Comparison of ENCODE assay signal across 9 mouse cellular contexts in the genomic region with DNA sequence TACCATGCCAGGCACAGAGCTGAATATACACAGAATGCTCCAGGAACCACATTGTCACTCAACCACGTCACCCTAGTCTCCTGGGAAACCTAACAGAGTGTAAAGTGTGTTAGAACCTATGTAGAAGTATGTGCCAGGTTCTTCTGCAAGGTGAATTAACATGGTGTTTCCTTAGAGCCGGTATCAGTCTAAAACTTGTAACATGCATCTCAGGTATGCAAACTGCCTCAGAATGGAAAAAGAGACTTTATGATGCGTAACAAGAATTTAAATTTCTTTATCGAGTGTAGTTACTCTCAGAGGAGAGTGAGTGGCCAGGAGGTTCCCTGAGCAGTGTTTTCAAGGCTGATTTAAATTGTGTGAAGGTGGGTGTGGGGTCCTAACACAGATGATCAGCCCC.
DNase-seq lines count a peak whose midpoint lies in the region; ATAC-seq and TF ChIP-seq lines count a peak whose summit lies in the region.
"Had no signal": no experiment of that assay in that cellular context is flagged by ENCODE, and none has a peak within 500 bp of the region (broad histone marks: within the 10 kb centered on the region; RNA-seq: fewer than 3 reads in every experiment).

No protein-coding gene starts in this region.

- intact Hi-C loops in heart, postnatal 25 days (cut with DNase I), result no loop called here

- no peak overlapping the region for H3K4me3 ChIP-seq in heart, embryonic 11.5 days (ENCODE audit: low read depth, low read length)
- peak overlapping the region; percentile 48 for H3K4me3 ChIP-seq in midbrain, embryonic 10.5 days
- H3K4me3 ChIP-seq in midbrain, postnatal 0 days (ENCODE audit: low read depth, low read length), result no peak overlapping the region
- no peak overlapping the region for H3K4me3 ChIP-seq in limb, embryonic 14.5 days (replicated peaks; ENCODE audit: low read length)
- no peak overlapping the region for H3K4me3 ChIP-seq in stomach, embryonic 14.5 days (ENCODE audit: low read depth, low read length)

- H3K4me2 ChIP-seq in heart, embryonic 11.5 days, result peak overlapping the region; percentile 68
- no peak overlapping the region for H3K4me2 ChIP-seq in midbrain, postnatal 0 days (ENCODE audit: low read depth, low read length, poor library complexity, severe bottlenecking)
- peak overlapping the region; percentile 35; the same call in 1 of the 2 replicates for H3K4me2 ChIP-seq in limb, embryonic 14.5 days (replicated peaks; ENCODE audit: low read depth, low read length, severe bottlenecking)
- H3K4me2 ChIP-seq in stomach, embryonic 14.5 days (replicated peaks; ENCODE audit: low read depth, low read length), result peak overlapping the region; percentile 38; the same call in 1 of the 2 replicates

- no peak overlapping the region for H3K27ac ChIP-seq in heart, embryonic 11.5 days (ENCODE audit: low read depth, low read length)
- peak overlapping the region; percentile 88 for H3K27ac ChIP-seq in midbrain, embryonic 10.5 days (replicated peaks)
- H3K27ac ChIP-seq in midbrain, postnatal 0 days (ENCODE audit: low read depth, low read length), result no peak overlapping the region
- no peak overlapping the region for H3K27ac ChIP-seq in limb, embryonic 14.5 days (replicated peaks; ENCODE audit: low read depth, low read length)
- H3K27ac ChIP-seq in stomach, embryonic 14.5 days (ENCODE audit: low read length), result no peak overlapping the region

- 69% methylated on average over 4 of the region's 4 CpGs for WGBS in heart, embryonic 11.5 days (ENCODE audit: insufficient replicate concordance)
- WGBS in midbrain, embryonic 10.5 days, result 61% methylated on average over 4 of the region's 4 CpGs
- 43% methylated on average over 4 of the region's 4 CpGs for WGBS in midbrain, postnatal 0 days
- 55% methylated on average over 4 of the region's 4 CpGs for WGBS in limb, embryonic 14.5 days
- 68% methylated on average over 4 of the region's 4 CpGs for WGBS in stomach, embryonic 14.5 days

- DNase-seq in heart, postnatal 25 days (ENCODE audit: low spot score), result no peak
- DNase-seq in midbrain, embryonic 10.5 days (ENCODE audit: low spot score), result no peak
- DNase-seq in midbrain, postnatal 0 days (ENCODE audit: low spot score), result no peak
- DNase-seq in limb, embryonic 14.5 days (ENCODE audit: low spot score), result no peak
- no peak for DNase-seq in layer of hippocampus, adult 8-10 months (ENCODE audit: low spot score in 2 of 2)
- no peak for DNase-seq in thymus, adult 18-20 months
- DNase-seq: cerebellum, adult 9-11 months had no signal

- H3K9me3 ChIP-seq in heart, embryonic 11.5 days (replicated peaks; ENCODE audit: control insufficient read depth, low read length), result no peaks in the 10 kb centered on the region
- no peaks in the 10 kb centered on the region for H3K9me3 ChIP-seq in midbrain, embryonic 10.5 days (replicated peaks)
- H3K9me3 ChIP-seq in midbrain, postnatal 0 days (ENCODE audit: low read length), result no peaks in the 10 kb centered on the region
- no peaks in the 10 kb centered on the region for H3K9me3 ChIP-seq in limb, embryonic 14.5 days (ENCODE audit: control insufficient read depth, low read length)
- no peaks in the 10 kb centered on the region for H3K9me3 ChIP-seq in stomach, embryonic 14.5 days (ENCODE audit: control insufficient read depth, low read depth, low read length)

- ATAC-seq in heart, embryonic 11.5 days (replicated peaks; ENCODE audit: insufficient number of reproducible peaks, low FRiP score, low TSS enrichment), result no peak
- no peak for ATAC-seq in midbrain, postnatal 0 days (ENCODE audit: low FRiP score)
- no peak for ATAC-seq in limb, embryonic 14.5 days (ENCODE audit: low FRiP score, low read depth)
- ATAC-seq in stomach, embryonic 14.5 days (ENCODE audit: insufficient number of reproducible peaks, insufficient read depth, low FRiP score, low read depth), result no peak

- TF ChIP-seq POLR2A in limb, embryonic 14.5 days (IDR thresholded peaks at IDR 0.05; ENCODE audit: borderline replicate concordance, extremely low read depth, insufficient read depth, insufficient read length), result no peak

- H3K27me3 ChIP-seq in heart, embryonic 11.5 days (ENCODE audit: control insufficient read depth, insufficient read depth, low read length), result no peaks in the 10 kb centered on the region
- no peaks in the 10 kb centered on the region for H3K27me3 ChIP-seq in midbrain, embryonic 10.5 days (ENCODE audit: low read depth, poor library complexity, severe bottlenecking)
- no peaks in the 10 kb centered on the region for H3K27me3 ChIP-seq in midbrain, postnatal 0 days (ENCODE audit: insufficient read depth, low read length)
- no peaks in the 10 kb centered on the region for H3K27me3 ChIP-seq in limb, embryonic 14.5 days (ENCODE audit: control insufficient read depth, insufficient read depth, low read length)
- H3K27me3 ChIP-seq in stomach, embryonic 14.5 days (ENCODE audit: control insufficient read depth, insufficient read depth, low read length), result no peaks in the 10 kb centered on the region

- peaks cover 61% of the 10 kb centered on the region for H3K4me1 ChIP-seq in heart, embryonic 11.5 days (ENCODE audit: control insufficient read depth, insufficient read depth, low read length)
- peaks cover 90% of the 10 kb centered on the region for H3K4me1 ChIP-seq in midbrain, embryonic 10.5 days
- H3K4me1 ChIP-seq in midbrain, postnatal 0 days (ENCODE audit: insufficient read depth, low read length), result peaks cover 19% of the 10 kb centered on the region
- H3K4me1 ChIP-seq in limb, embryonic 14.5 days (ENCODE audit: control insufficient read depth, insufficient read depth, low read length), result peaks cover 40% of the 10 kb centered on the region
- H3K4me1 ChIP-seq in stomach, embryonic 14.5 days (ENCODE audit: control insufficient read depth, insufficient read depth, low read length), result peaks cover 28% of the 10 kb centered on the region; the same call in 1 of the 2 replicates

- H3K36me3 ChIP-seq in heart, embryonic 11.5 days (ENCODE audit: control insufficient read depth, insufficient read depth, low read length), result no peaks in the 10 kb centered on the region
- H3K36me3 ChIP-seq in midbrain, embryonic 10.5 days, result no peaks in the 10 kb centered on the region
- H3K36me3 ChIP-seq in midbrain, postnatal 0 days (ENCODE audit: insufficient read depth, low read length), result no peaks in the 10 kb centered on the region
- no peaks in the 10 kb centered on the region for H3K36me3 ChIP-seq in limb, embryonic 14.5 days (ENCODE audit: control insufficient read depth, insufficient read depth, low read length)
- H3K36me3 ChIP-seq in stomach, embryonic 14.5 days (ENCODE audit: control insufficient read depth, insufficient read depth, low read length), result no peaks in the 10 kb centered on the region

- H3K9ac ChIP-seq in heart, embryonic 11.5 days (ENCODE audit: low read depth, low read length), result no peak overlapping the region
- no peak overlapping the region for H3K9ac ChIP-seq in midbrain, postnatal 0 days (replicated peaks; ENCODE audit: low read length, poor library complexity, severe bottlenecking)
- H3K9ac ChIP-seq in limb, embryonic 14.5 days (ENCODE audit: low read depth, low read length, severe bottlenecking), result no peak overlapping the region
- H3K9ac ChIP-seq in stomach, embryonic 14.5 days (replicated peaks; ENCODE audit: low read depth, low read length), result no peak overlapping the region

- no peak for TF ChIP-seq CTCF in midbrain, postnatal 0 days (IDR thresholded peaks at IDR 0.05)
